Mouse (Mus musculus) hindbrain, embryonic 15.5 days (tissue): ENCODE measurements around the gene Mid1. TPM values are rescaled to one million over a fixed set of nuclear protein-coding genes. Genes with fewer than 3 reads are reported as not detected.

Experiments
- ATAC-seq: fragments of 200-750 bp; cut with Nextera tagmentation; 2 replicates; pipeline ENCODE4 v1.8.0; 2017; ENCODE audit warnings: low read depth, moderate number of reproducible peaks, moderate TSS enrichment; ENCODE audit not compliant: low FRiP score
- H3K27ac ChIP-seq: fragments of 300-500 bp; sonication (generic); replicated peaks from 2 replicates; pipeline ENCODE4 v1.5.1; 2015; ENCODE audit warnings: mild to moderate bottlenecking, inconsistent platforms
- H3K27me3 ChIP-seq: fragments of 300-500 bp; sonication (generic); 2 replicates; pipeline ENCODE4 v1.6.1; 2015; ENCODE audit warnings: control low read depth, inconsistent platforms
- H3K36me3 ChIP-seq: fragments of 300-500 bp; sonication (generic); 2 replicates; pipeline ENCODE4 v1.6.1; 2015; ENCODE audit warnings: control low read depth, inconsistent platforms
- H3K4me1 ChIP-seq: fragments of 300-500 bp; sonication (generic); replicated peaks from 2 replicates; pipeline ENCODE4 v1.6.1; 2015; ENCODE audit warnings: control low read depth, inconsistent platforms
- H3K4me2 ChIP-seq: fragments of 300-500 bp; sonication (generic); 2 replicates; pipeline ENCODE4 v1.6.1; 2015; ENCODE audit warnings: moderate library complexity, mild to moderate bottlenecking, inconsistent platforms
- H3K4me3 ChIP-seq: fragments of 300-500 bp; sonication (generic); 2 replicates; pipeline ENCODE4 v1.5.1; 2015; ENCODE audit warnings: mild to moderate bottlenecking, inconsistent platforms
- H3K9ac ChIP-seq: fragments of 300-500 bp; sonication (generic); 2 replicates; pipeline ENCODE4 v1.6.1; 2015; ENCODE audit warnings: inconsistent platforms
- H3K9me3 ChIP-seq: fragments of 300-500 bp; sonication (generic); 2 replicates; pipeline ENCODE4 v1.6.1; 2016; ENCODE audit warnings: control low read depth, inconsistent platforms
- WGBS: fragments of 180-500 bp; shearing (Covaris S2); methylation state at CpG from one replicate; pipeline ENCODE4 v1.1.7; 2015; 5-methylcytosine and 5-hydroxymethylcytosine counted together
- polyA plus RNA-seq: library from polyadenylated mRNA; unstranded; fragments of >200 nt; fragmentation: Nextera tagmentation; extraction: Ambion mirVana; gene quantifications from 2 replicates; pipeline ENCODE4 v1.2.1, GENCODE M21; 2015

The Mid1 gene
- polyA plus RNA-seq, 1 experiment from 2014 or later, result 6.4 TPM

DNA sequence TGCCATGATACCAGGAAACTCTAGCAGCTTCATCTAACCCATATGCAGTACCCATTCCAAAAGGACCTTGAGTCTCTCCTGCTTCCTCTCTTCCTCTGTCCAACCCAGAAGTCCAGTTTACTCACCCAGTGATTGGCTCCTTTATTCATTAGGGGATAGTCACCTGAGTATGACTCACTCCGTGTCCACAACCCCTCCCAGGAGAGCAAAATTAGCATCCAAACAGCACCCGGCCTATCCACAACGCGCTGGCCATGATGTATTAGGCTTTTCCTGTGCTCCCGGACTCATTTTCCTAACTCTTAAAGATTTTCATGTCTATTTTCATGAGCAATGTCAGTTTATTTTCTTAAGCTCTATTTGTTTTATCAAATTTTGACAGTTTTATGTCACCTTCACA is 104.7 kb downstream of the Mid1 start:
- ATAC-seq, result no peak
- no peaks in the 10 kb centered on the region for H3K36me3 ChIP-seq
- no peak overlapping the region for H3K9ac ChIP-seq
- no peak overlapping the region for H3K4me3 ChIP-seq
- no peak overlapping the region for H3K4me2 ChIP-seq
- H3K27me3 ChIP-seq, result peaks cover 5% of the 10 kb centered on the region; the same call in 1 of the 2 replicates
- no peaks in the 10 kb centered on the region for H3K4me1 ChIP-seq
- WGBS, result 81% methylated on average over 5 of the region's 5 CpGs
- H3K9me3 ChIP-seq, result no peaks in the 10 kb centered on the region
- no peak overlapping the region for H3K27ac ChIP-seq

DNA sequence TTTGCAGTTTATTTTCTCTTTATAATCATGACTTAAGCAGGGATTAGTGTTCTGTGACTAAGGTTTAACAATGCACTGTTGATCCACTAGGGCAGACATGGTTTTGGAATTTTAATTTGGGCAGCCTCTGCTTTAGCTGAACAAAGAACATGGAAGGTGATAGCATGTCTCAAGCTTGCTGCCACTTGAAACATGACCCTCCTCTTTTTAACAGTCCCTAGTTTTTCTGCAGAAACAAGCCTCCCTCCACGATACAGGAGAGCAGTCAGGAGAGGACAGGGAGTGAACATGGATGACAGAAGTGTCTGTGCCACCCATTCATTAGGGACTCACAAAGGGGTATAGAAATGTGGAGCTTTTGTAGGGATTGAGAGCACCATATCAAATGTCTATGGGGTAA is 107.9 kb downstream of the Mid1 start:
- ATAC-seq, result no peak
- H3K27ac ChIP-seq, result no peak overlapping the region
- H3K9me3 ChIP-seq, result no peaks in the 10 kb centered on the region
- no peaks in the 10 kb centered on the region for H3K36me3 ChIP-seq
- no peaks in the 10 kb centered on the region for H3K4me1 ChIP-seq
- no peak overlapping the region for H3K4me2 ChIP-seq
- peaks cover 7% of the 10 kb centered on the region; the same call in 1 of the 2 replicates for H3K27me3 ChIP-seq
- WGBS, result 40% methylated on average over 1 of the region's 1 CpGs
- H3K4me3 ChIP-seq, result no peak overlapping the region
- no peak overlapping the region for H3K9ac ChIP-seq

DNA sequence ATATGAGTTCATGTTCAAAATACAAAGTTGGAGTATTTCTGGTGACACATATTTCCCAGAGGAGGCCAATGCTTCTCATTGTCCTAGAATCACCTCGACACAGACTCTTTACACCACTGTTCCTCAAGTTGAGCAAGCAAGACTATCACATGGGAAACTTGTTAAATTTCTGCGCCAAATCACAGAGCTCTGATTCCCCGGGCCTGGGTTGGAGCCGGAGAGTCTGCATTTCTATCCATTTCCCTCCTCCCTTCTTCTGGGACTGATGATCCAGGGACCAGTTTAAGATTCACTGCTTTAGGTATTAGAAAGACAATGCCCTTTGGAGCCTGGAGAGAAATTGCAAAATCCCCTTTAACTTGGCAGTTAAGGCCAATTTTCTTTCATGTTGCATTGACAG is 109.4 kb downstream of the Mid1 start:
- Histone ChIP-seq H3K4me3 (no peak overlapping the region), H3K4me2 (no peak overlapping the region), H3K27ac (no peak overlapping the region), H3K36me3 (no peaks in the 10 kb centered on the region), H3K27me3 (peaks cover 4% of the 10 kb centered on the region; the same call in 1 of the 2 replicates), H3K9me3 (no peaks in the 10 kb centered on the region), H3K4me1 (no peaks in the 10 kb centered on the region), H3K9ac (no peak overlapping the region)
- ATAC-seq, result no peak
- 68% methylated on average over 4 of the region's 4 CpGs for WGBS

DNA sequence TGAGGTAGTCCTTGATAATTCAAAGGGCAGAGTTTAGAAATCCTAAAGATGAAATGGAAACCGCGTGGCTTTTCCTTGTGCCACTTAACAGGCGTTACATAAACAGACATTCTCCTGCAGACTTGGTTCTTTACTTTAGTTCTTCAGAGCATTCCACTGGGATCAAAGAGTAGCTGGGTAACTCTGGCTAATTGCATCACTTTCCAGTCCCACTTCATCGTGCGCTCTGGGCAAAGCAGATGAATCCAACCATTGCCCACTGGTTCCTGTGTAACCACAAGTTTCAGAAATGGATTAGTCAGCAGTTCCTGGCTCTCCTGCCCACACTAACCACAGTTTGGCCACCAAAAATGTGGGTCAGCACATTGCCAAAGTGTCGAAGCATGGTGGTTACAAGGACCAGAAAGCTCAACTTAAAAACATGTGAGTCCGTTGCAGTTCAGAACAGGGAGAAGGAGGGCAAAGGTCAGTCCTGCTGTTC is 109.9 kb downstream of the Mid1 start:
- WGBS, result 61% methylated on average over 7 of the region's 7 CpGs
- no peaks in the 10 kb centered on the region for H3K9me3 ChIP-seq

DNA sequence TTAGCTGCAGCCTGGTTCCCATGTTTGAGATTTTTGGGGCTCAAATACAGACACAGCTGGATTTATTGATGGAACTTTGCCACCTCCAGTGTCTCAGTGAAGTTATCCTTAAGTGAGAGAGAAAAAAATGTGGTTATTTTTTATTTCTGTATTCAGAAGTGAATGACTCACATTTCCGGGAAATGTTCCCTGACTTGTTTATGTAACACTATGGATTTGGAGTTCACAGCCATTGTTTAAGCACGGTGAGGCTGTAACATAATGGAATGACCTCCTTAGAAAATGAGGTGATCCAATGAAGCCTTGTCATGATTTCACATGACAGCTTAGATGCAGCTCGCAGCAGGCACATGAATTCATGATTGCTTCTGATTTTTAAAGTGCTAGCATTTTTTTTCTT is 112.1 kb downstream of the Mid1 start:
- Histone ChIP-seq H3K4me2 (no peak overlapping the region), H3K9ac (no peak overlapping the region), H3K27ac (no peak overlapping the region), H3K4me1 (no peaks in the 10 kb centered on the region), H3K36me3 (no peaks in the 10 kb centered on the region), H3K4me3 (no peak overlapping the region), H3K27me3 (peaks cover 7% of the 10 kb centered on the region; the same call in 1 of the 2 replicates), H3K9me3 (no peaks in the 10 kb centered on the region)
- 55% methylated on average over 3 of the region's 3 CpGs for WGBS
- no peak for ATAC-seq

More for the DNA sequence above, 109.9 kb downstream of the Mid1 start:
- no peak overlapping the region for H3K4me2 ChIP-seq
- no peak overlapping the region for H3K4me3 ChIP-seq
- no peaks in the 10 kb centered on the region for H3K4me1 ChIP-seq
- ATAC-seq, result no peak
- no peak overlapping the region for H3K27ac ChIP-seq
- no peak overlapping the region for H3K9ac ChIP-seq
- peaks cover 4% of the 10 kb centered on the region; the same call in 1 of the 2 replicates for H3K27me3 ChIP-seq
- no peaks in the 10 kb centered on the region for H3K36me3 ChIP-seq

DNA sequence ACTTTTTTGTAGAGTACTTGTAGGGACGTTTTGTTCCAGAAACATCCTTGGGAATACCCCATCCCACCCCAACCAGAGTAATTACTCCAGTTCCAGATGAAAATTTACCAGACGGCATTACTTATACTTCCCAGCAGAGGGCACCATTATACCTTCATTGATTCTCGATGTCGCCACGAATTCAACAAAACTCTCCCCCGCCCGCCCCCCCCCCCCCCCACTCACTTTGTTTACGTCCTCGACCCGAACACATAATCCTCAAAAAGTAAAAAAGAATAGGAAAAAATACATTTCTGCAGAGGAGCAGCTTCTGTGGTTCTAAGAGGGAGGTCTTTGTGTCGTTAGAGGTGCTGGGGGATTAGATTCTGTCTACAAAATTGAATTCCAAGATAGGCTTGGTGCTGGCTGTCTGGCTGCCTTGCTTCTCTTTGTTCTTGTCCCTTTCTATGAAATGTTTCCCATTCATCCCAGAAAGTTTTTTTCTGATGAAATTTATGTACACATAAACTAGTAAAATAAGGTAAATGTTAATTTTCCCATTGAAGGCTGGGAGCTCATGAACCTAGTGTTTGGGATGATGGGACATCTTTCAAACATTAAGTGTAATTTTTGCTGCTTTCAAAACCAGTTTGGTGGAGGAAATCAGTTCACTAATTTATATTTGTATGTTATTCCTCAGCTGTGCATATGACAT is 114.1 kb downstream of the Mid1 start:
- no peaks in the 10 kb centered on the region for H3K9me3 ChIP-seq
- no peak overlapping the region for H3K27ac ChIP-seq
- peak overlapping the region; percentile 37 for H3K4me2 ChIP-seq
- H3K4me3 ChIP-seq, result peak overlapping the region; percentile 35
- WGBS, result 5% methylated on average over 11 of the region's 11 CpGs
- no peak for ATAC-seq
- no peak overlapping the region for H3K9ac ChIP-seq
- no peaks in the 10 kb centered on the region for H3K4me1 ChIP-seq
- no peaks in the 10 kb centered on the region for H3K36me3 ChIP-seq
- H3K27me3 ChIP-seq, result peaks cover 8% of the 10 kb centered on the region

DNA sequence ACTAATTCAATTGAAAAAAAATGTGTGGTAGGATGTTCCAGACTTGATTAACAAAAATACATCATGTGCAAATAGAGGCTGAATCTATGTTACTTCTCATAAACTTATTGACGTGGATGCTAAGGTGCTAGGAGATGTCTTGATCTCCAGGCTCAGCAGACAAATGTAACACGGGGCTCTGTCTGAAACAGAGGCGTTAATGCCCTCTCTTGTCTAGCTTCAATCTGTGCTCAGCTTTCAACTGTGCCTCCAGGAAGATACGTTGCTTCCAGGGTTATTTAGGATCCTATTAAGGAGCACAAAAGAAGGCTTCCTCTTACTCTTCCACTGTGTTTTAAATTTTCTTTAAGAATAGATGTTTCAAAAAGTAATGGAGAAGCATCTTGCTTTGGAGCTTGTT is 115.2 kb downstream of the Mid1 start:
- Histone ChIP-seq H3K9me3 (no peaks in the 10 kb centered on the region), H3K27me3 (peaks cover 11% of the 10 kb centered on the region), H3K27ac (no peak overlapping the region), H3K4me3 (no peak overlapping the region), H3K4me1 (no peaks in the 10 kb centered on the region), H3K9ac (no peak overlapping the region), H3K36me3 (no peaks in the 10 kb centered on the region), H3K4me2 (no peak overlapping the region)
- WGBS, result 30% methylated on average over 4 of the region's 4 CpGs
- no peak for ATAC-seq

DNA sequence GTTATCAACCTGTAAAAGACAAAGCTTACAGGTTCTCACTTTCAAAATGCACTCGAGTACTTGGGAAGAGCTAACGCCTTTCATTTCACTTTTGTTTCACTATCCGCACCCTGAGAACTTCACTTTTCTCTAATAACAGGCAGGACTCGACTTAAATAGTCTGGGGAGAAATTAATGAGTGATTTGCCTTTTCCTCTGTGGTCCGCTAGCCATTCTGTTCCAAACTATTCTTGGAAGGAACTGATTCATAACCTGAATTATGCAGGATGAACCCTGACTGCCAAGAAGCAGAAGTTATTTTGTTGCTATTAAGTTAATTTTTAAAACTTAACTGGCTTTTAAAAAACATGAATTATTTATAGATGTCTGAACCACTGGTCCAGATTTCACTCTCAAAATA is 120.8 kb downstream of the Mid1 start:
- Histone ChIP-seq H3K27me3 (peaks cover 6% of the 10 kb centered on the region; the same call in 1 of the 2 replicates), H3K27ac (no peak overlapping the region), H3K36me3 (no peaks in the 10 kb centered on the region), H3K9me3 (no peaks in the 10 kb centered on the region), H3K4me1 (no peaks in the 10 kb centered on the region), H3K4me3 (no peak overlapping the region), H3K4me2 (no peak overlapping the region), H3K9ac (no peak overlapping the region)
- ATAC-seq, result no peak
- 62% methylated on average over 5 of the region's 5 CpGs for WGBS

DNA sequence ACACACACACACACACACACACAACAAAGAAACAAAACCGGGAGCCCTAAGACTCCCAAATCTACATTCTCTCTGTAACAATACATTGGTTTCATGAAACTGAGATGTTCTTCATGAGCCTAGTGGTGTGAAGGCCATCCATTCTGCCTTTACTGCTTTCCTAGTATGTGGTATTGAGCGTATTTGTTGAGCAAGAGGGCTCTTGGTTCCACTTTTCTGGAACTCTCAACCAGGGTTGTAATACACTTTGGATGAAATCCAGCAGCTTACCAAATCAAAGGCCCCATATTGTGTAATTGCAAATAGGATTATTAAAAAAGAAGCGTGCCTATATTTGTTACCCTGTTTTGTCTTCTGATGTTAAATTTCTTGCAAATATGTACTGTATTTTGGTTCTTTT is 122.7 kb downstream of the Mid1 start:
- Histone ChIP-seq H3K4me3 (no peak overlapping the region), H3K27me3 (peaks cover 9% of the 10 kb centered on the region), H3K9me3 (no peaks in the 10 kb centered on the region), H3K4me1 (no peaks in the 10 kb centered on the region), H3K9ac (no peak overlapping the region), H3K27ac (no peak overlapping the region), H3K36me3 (no peaks in the 10 kb centered on the region), H3K4me2 (no peak overlapping the region)
- WGBS, result 87% methylated on average over 3 of the region's 3 CpGs
- ATAC-seq, result no peak

DNA sequence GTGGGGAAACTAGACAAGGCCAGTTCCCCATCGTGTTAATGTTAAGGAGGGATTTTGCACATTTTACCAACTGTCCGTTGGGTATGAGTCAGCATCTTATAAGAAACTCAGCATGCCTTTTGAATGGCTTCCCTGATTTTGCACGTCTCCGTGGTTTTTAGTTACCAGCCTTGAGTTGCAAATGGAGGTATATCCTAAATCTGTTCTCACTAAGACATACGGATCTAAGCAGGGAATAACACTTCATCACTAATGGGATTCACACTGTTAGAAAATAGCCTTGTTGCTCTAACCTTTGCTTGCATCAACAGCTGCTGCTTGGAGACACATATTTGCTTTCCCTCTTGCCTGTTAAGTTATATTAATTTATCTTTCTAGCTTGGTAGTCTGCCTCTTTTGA is 126.3 kb downstream of the Mid1 start:
- Histone ChIP-seq H3K4me1 (no peaks in the 10 kb centered on the region), H3K9me3 (no peaks in the 10 kb centered on the region), H3K27me3 (peaks cover 9% of the 10 kb centered on the region; the same call in 1 of the 2 replicates), H3K9ac (no peak overlapping the region), H3K27ac (no peak overlapping the region), H3K4me3 (no peak overlapping the region), H3K36me3 (no peaks in the 10 kb centered on the region), H3K4me2 (no peak overlapping the region)
- ATAC-seq, result no peak
- WGBS, result 54% methylated on average over 5 of the region's 5 CpGs

DNA sequence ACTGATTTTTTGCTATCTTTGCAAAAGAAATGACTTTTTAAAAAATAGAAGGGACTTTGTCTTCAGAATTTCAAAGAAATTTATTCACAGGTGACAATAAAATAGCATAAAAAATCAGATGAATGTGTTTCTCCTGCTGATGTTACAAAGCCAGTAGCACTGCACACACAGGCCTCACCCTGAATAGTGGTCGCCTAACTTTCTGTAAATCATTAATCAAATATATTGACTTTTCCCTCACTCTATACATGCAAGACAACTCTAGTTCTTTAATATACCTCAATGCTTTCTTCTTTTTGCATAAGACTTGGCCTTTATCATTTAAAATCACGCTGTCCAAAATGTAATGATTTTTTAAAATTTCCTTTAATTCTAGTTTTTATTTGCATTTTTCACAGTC is 126.8 kb downstream of the Mid1 start:
- Histone ChIP-seq H3K9ac (no peak overlapping the region), H3K4me1 (no peaks in the 10 kb centered on the region), H3K36me3 (no peaks in the 10 kb centered on the region), H3K27me3 (peaks cover 10% of the 10 kb centered on the region; the same call in 1 of the 2 replicates), H3K4me3 (no peak overlapping the region), H3K9me3 (no peaks in the 10 kb centered on the region), H3K4me2 (no peak overlapping the region), H3K27ac (no peak overlapping the region)
- ATAC-seq, result no peak
- 81% methylated on average over 2 of the region's 2 CpGs for WGBS

DNA sequence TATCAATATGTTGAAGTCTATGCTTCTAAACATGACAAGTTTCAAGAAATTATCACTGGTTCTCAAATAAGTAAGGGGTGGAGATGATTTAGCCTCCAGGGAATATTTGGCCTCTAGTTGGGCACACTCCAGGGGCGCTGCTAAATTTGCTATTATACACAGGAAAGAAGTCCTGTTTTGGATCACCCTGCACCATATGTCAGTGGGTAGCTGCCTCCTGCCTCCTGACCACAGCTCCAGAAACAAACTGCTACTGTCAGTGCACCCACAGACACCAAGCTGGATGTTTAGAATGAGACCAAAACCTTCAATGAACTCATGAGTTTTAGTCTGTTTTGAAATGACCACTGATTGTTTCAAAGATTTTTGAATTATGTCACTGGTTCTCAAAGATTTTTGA is 128.7 kb downstream of the Mid1 start:
- WGBS, result 71% methylated on average over 1 of the region's 1 CpGs
- Histone ChIP-seq H3K9ac (no peak overlapping the region), H3K4me3 (no peak overlapping the region), H3K36me3 (no peaks in the 10 kb centered on the region), H3K27me3 (peaks cover 10% of the 10 kb centered on the region; the same call in 1 of the 2 replicates), H3K27ac (no peak overlapping the region), H3K4me1 (no peaks in the 10 kb centered on the region), H3K9me3 (no peaks in the 10 kb centered on the region), H3K4me2 (no peak overlapping the region)
- ATAC-seq, result no peak
